Mouse (Mus musculus) stomach, embryonic 16.5 days (tissue): ENCODE data around the gene Kiz. TPM values are rescaled to one million over a fixed set of nuclear protein-coding genes. Genes with fewer than 3 reads are reported as not detected.

Experiments used
- ATAC-seq: fragments of 200-750 bp; cut with Nextera tagmentation; 2 replicates; pipeline ENCODE4 v1.8.0; 2017; ENCODE audit warnings: moderate number of reproducible peaks, moderate TSS enrichment; ENCODE audit not compliant: insufficient read depth, low FRiP score
- H3K27ac ChIP-seq: fragments of 300-500 bp; sonication (generic); 2 replicates; pipeline ENCODE4 v1.5.1; 2014; ENCODE audit warnings: low read length
- H3K27me3 ChIP-seq: fragments of 300-500 bp; sonication (generic); 2 replicates; pipeline ENCODE4 v1.6.1; 2014; ENCODE audit warnings: low read length, control low read depth, mixed read lengths; ENCODE audit not compliant: control insufficient read depth, insufficient read depth
- H3K36me3 ChIP-seq: fragments of 300-500 bp; sonication (generic); 2 replicates; pipeline ENCODE4 v1.6.1; 2014; ENCODE audit warnings: low read length; ENCODE audit not compliant: control insufficient read depth, insufficient read depth
- H3K4me1 ChIP-seq: fragments of 300-500 bp; sonication (generic); 2 replicates; pipeline ENCODE4 v1.6.1; 2014; ENCODE audit warnings: low read length, control low read depth, mixed read lengths; ENCODE audit not compliant: control insufficient read depth, insufficient read depth
- H3K4me2 ChIP-seq: fragments of 300-500 bp; sonication (generic); 2 replicates; pipeline ENCODE4 v1.6.1; 2014; ENCODE audit warnings: low read depth, low read length, mixed read lengths
- H3K4me3 ChIP-seq: fragments of 300-500 bp; sonication (generic); replicated peaks from 2 replicates; pipeline ENCODE4 v1.5.1; 2014; ENCODE audit warnings: mild to moderate bottlenecking, low read length
- H3K9ac ChIP-seq: fragments of 300-500 bp; sonication (generic); 2 replicates; pipeline ENCODE4 v1.6.1; 2014; ENCODE audit warnings: low read length
- H3K9me3 ChIP-seq: fragments of 300-500 bp; sonication (generic); replicated peaks from 2 replicates; pipeline ENCODE4 v1.6.1; 2016; ENCODE audit warnings: low read length, control low read depth; ENCODE audit not compliant: control insufficient read depth
- WGBS: fragments of 180-500 bp; shearing (Covaris S2); extraction: QIAGEN DNeasy Blood & Tissue Kit; methylation state at CpG from one replicate; pipeline ENCODE4 v1.1.7; 2014; 5-methylcytosine and 5-hydroxymethylcytosine counted together
- polyA plus RNA-seq: library from polyadenylated mRNA; unstranded; fragments of >200 nt; fragmentation: Nextera tagmentation; extraction: Ambion mirVana; gene quantifications from 2 replicates; pipeline ENCODE4 v1.2.1, GENCODE M21; 2015

Kiz gene
- polyA plus RNA-seq, 1 experiment from 2014 or later = 26.7 TPM

DNA sequence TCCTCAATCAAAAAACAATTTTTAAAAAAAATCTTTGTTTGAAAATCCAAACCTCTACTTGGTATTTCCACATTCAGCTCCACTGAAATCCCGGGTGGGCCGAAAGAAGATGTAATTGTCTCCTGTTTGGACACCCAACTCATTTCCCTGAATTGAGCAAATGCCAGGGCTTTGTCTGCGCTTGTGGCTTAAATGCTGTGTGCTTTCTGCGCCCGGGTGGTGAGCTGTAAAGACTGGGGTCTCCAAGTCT lies 21.7 kb upstream of the Kiz start:
- 1% methylated on average over 5 of the region's 5 CpGs for WGBS
- no peak overlapping the region for H3K27ac ChIP-seq
- peaks cover 8% of the 10 kb centered on the region for H3K4me1 ChIP-seq
- H3K4me3 ChIP-seq = no peak overlapping the region
- ATAC-seq = no peak
- H3K4me2 ChIP-seq = peak overlapping the region; percentile 30; the same call in 1 of the 2 replicates
- H3K36me3 ChIP-seq = no peaks in the 10 kb centered on the region
- H3K9me3 ChIP-seq = no peaks in the 10 kb centered on the region
- peaks cover 75% of the 10 kb centered on the region for H3K27me3 ChIP-seq
- no peak overlapping the region for H3K9ac ChIP-seq

DNA sequence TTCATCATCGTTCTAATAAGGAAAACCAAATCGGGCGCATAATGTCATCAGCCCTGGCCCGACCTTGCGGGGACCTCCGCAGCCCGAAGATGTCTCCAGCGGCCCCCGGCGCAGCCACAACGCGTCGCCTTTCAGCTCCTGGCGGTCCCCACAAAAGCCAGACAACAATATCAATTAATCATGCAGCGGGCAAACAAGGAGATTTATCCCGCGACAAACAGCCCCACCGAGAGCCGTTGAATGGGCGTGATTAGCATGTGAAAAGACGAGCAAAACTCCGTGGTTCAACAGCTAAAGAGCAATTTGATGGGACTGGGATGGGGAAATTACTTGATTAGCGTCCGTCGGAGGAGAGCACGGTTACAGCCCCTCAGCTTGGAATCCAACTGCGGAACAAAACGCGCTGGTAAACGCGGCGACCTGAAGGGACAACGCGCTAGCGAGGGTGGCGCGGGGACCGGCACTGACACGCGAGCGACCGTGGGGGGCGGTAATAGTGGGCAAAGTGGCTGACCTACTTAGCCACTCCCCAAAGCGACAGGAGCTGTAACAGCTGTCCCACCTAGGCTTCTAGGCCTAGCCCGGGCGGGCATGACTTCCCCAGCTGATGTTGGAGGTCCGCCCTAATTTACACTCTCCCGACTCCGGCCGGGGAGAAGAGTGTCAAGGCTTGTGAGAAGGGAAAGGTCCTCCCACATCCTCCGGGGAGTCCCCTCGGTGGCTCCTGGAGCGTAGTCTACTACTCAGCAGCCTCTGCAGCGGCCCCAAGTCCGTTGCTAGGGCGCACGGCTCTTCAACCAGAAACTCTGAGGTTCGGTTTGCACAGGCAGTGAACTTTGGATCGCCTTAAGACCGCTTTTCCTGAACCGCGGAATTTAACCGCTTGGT lies 21.1 kb upstream of the Kiz start:
- no peaks in the 10 kb centered on the region for H3K9me3 ChIP-seq
- H3K4me2 ChIP-seq = peak overlapping the region; percentile 30
- H3K9ac ChIP-seq = no peak overlapping the region
- peak overlapping the region; percentile 23 for H3K4me3 ChIP-seq
- ATAC-seq = no peak
- peaks cover 8% of the 10 kb centered on the region for H3K4me1 ChIP-seq
- H3K27me3 ChIP-seq = peaks cover 79% of the 10 kb centered on the region
- no peaks in the 10 kb centered on the region for H3K36me3 ChIP-seq
- H3K27ac ChIP-seq = no peak overlapping the region
- WGBS = 1% methylated on average over 63 of the region's 63 CpGs

- peak overlapping the region; percentile 30; the same call in 1 of the 2 replicates for H3K4me2 ChIP-seq
- ATAC-seq = no peak
- 3% methylated on average over 20 of the region's 20 CpGs for WGBS
Measured at GRCm38 (mm10) chr2:146835241-146835990, 20.2 kb upstream of the Kiz start.

DNA sequence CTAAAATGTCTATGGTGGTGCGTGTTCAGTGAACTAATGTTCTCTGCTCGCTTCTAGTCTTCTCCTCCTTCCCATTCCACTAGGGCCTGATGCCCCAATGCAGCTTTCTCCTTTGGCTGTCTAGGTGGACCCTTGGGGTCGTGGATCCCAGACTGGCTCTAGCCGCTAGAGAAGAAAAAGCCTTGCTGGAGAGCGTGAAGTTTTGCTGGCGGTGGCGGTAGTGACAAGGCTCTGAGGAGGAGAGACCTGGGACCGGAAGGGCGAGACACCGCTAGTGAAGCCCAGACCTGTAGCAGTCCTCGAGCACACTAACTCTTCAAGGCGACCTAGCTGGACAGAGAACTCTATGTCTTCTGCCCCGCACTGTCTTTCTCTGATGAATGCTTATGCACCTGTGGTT lies 19.4 kb upstream of the Kiz start:
- no peak overlapping the region for H3K27ac ChIP-seq
- no peaks in the 10 kb centered on the region for H3K36me3 ChIP-seq
- H3K9ac ChIP-seq = no peak overlapping the region
- 3% methylated on average over 13 of the region's 13 CpGs for WGBS
- no peak overlapping the region for H3K4me3 ChIP-seq
- no peak for ATAC-seq
- H3K9me3 ChIP-seq = no peaks in the 10 kb centered on the region
- H3K27me3 ChIP-seq = peaks cover 83% of the 10 kb centered on the region
- no peak overlapping the region for H3K4me2 ChIP-seq
- peaks cover 8% of the 10 kb centered on the region for H3K4me1 ChIP-seq

More at GRCm38 (mm10) chr2:146835241-146835990, 20.2 kb upstream of the Kiz start:
- no peak overlapping the region for H3K9ac ChIP-seq
- peak overlapping the region; percentile 23; the same call in 1 of the 2 replicates for H3K4me3 ChIP-seq
- H3K27me3 ChIP-seq = peaks cover 83% of the 10 kb centered on the region
- H3K27ac ChIP-seq = no peak overlapping the region
- peaks cover 8% of the 10 kb centered on the region for H3K4me1 ChIP-seq
- H3K9me3 ChIP-seq = no peaks in the 10 kb centered on the region
- H3K36me3 ChIP-seq = no peaks in the 10 kb centered on the region

DNA sequence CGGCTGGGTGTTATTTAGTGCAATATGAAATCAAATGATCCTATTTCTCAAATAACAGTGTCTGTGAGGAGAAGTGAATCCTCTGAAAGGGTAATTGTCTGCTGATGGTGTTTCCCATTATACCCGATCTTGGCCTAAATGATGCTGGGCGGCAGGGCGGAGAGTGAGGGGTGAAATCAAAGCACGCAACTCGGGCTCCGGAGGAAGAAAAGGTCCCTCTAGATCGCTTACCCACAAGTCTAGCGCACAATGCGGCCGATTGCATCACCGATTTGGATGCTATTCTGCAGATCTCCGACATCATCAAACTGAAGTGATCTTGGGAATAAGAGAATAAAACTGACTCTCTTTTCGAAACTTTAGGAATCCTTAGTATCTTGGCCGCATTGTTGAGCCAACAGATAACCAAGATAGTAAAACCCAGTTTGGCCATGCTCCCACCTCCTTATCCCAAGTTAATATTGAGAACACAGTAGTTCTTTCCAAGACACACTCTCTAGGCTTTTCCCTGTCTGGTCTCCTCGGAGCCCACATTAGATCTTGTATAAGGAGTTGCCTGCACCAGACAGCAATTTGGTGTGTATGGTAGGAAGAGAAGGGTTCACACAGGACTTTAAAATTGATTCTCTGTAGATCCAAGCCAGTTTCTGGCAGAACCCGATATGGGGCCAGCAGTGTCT lies 18.7 kb upstream of the Kiz start:
- Histone ChIP-seq H3K4me2 (no peak overlapping the region), H3K27ac (no peak overlapping the region), H3K36me3 (no peaks in the 10 kb centered on the region), H3K4me3 (no peak overlapping the region), H3K9ac (no peak overlapping the region), H3K27me3 (peaks cover 80% of the 10 kb centered on the region), H3K4me1 (peaks cover 8% of the 10 kb centered on the region), H3K9me3 (no peaks in the 10 kb centered on the region)
- no peak for ATAC-seq
- WGBS = 9% methylated on average over 17 of the region's 17 CpGs

DNA sequence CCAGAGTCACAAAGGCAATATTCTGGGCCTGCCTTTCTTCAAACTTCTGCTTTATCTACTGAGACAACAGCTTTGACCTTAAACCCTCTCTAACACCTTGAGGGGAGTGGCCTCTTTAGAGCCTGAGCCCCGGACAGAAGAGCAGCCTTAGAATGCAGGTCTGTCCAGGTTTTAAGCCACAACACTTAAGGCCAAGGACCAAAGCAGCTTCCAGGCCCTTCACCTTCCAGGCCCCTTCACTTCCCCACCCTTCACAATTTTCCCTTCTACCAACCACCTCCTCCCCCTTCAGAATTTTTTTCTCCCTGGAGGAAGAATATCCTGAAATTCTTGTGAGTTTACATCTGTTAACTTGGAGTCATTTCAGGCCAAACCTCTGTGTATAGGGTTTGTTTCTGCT lies 18.0 kb upstream of the Kiz start:
- peaks cover 8% of the 10 kb centered on the region for H3K4me1 ChIP-seq
- 11% methylated on average over 1 of the region's 1 CpGs for WGBS
- peaks cover 74% of the 10 kb centered on the region for H3K27me3 ChIP-seq
- H3K36me3 ChIP-seq = no peaks in the 10 kb centered on the region
- H3K4me3 ChIP-seq = no peak overlapping the region
- H3K9me3 ChIP-seq = no peaks in the 10 kb centered on the region
- H3K9ac ChIP-seq = no peak overlapping the region
- ATAC-seq = no peak
- no peak overlapping the region for H3K4me2 ChIP-seq
- no peak overlapping the region for H3K27ac ChIP-seq

- peaks cover 8% of the 10 kb centered on the region for H3K4me1 ChIP-seq
- H3K36me3 ChIP-seq = no peaks in the 10 kb centered on the region
- H3K4me2 ChIP-seq = no peak overlapping the region
- no peaks in the 10 kb centered on the region for H3K9me3 ChIP-seq
- ATAC-seq = no peak
- no peak overlapping the region for H3K27ac ChIP-seq
- WGBS = 3% methylated on average over 30 of the region's 30 CpGs
- H3K27me3 ChIP-seq = peaks cover 63% of the 10 kb centered on the region
- no peak overlapping the region for H3K9ac ChIP-seq
- H3K4me3 ChIP-seq = no peak overlapping the region
Measured at GRCm38 (mm10) chr2:146838596-146839302, 16.9 kb upstream of the Kiz start.

GRCm38 (mm10) chr2:146839303-146840030 lies 16.2 kb upstream of the Kiz start:
- Histone ChIP-seq H3K4me1 (peaks cover 4% of the 10 kb centered on the region), H3K27ac (no peak overlapping the region), H3K9ac (no peak overlapping the region), H3K4me3 (no peak overlapping the region), H3K27me3 (peaks cover 56% of the 10 kb centered on the region), H3K4me2 (no peak overlapping the region), H3K9me3 (no peaks in the 10 kb centered on the region), H3K36me3 (no peaks in the 10 kb centered on the region)
- WGBS = 4% methylated on average over 36 of the region's 36 CpGs
- no peak for ATAC-seq
